Mouse (Mus musculus) layer of hippocampus, adult 9-11 months (tissue): Measurements from ENCODE around the gene Lhx4.

Experiments used
- DNase-seq: peaks from one replicate; pipeline ENCODE4 v3.0.0; 2022

The Lhx4 gene

GRCm38 (mm10) chr1:155751484-155752255 is at the start of gene Lhx4:
Gene Lhx4, minus strand, starts transcription at chr1:155751684.
- DNase-seq = no peak

- DNase-seq = no peak
Measured at GRCm38 (mm10) chr1:155798000-155798399, 46.5 kb upstream of the Lhx4 start.

- DNase-seq = no peak
Measured at GRCm38 (mm10) chr1:155797425-155797824, 45.9 kb upstream of the Lhx4 start.

GRCm38 (mm10) chr1:155796757-155797405 is 45.4 kb upstream of the Lhx4 start:
- no peak for DNase-seq

GRCm38 (mm10) chr1:155795791-155796233 is 44.3 kb upstream of the Lhx4 start:
- no peak for DNase-seq

- DNase-seq = no peak
Measured at GRCm38 (mm10) chr1:155794855-155795254, 43.4 kb upstream of the Lhx4 start.

GRCm38 (mm10) chr1:155791919-155792318 is 40.4 kb upstream of the Lhx4 start:
- no peak for DNase-seq

- DNase-seq = no peak
Measured at GRCm38 (mm10) chr1:155790111-155790974, 38.9 kb upstream of the Lhx4 start.

- DNase-seq = no peak
Measured at GRCm38 (mm10) chr1:155785886-155786285, 34.4 kb upstream of the Lhx4 start.

GRCm38 (mm10) chr1:155784343-155785205 is 33.1 kb upstream of the Lhx4 start:
- DNase-seq = no peak

GRCm38 (mm10) chr1:155782382-155782781 is 30.9 kb upstream of the Lhx4 start:
- DNase-seq = no peak

GRCm38 (mm10) chr1:155777641-155778625 is 26.4 kb upstream of the Lhx4 start:
- DNase-seq = no peak

GRCm38 (mm10) chr1:155759167-155759566 is 7.7 kb upstream of the Lhx4 start:
- no peak for DNase-seq

GRCm38 (mm10) chr1:155758711-155759110 is 7.2 kb upstream of the Lhx4 start:
- DNase-seq = no peak

- no peak for DNase-seq
Measured at GRCm38 (mm10) chr1:155757621-155758020, 6.1 kb upstream of the Lhx4 start.

GRCm38 (mm10) chr1:155753411-155753810 is 1.9 kb upstream of the Lhx4 start:
- no peak for DNase-seq

- no peak for DNase-seq
Measured at GRCm38 (mm10) chr1:155750517-155751178, 836 bp downstream of the Lhx4 start.

GRCm38 (mm10) chr1:155747911-155748310 is 3.6 kb downstream of the Lhx4 start:
- no peak for DNase-seq

GRCm38 (mm10) chr1:155747011-155747410 is 4.5 kb downstream of the Lhx4 start:
- DNase-seq = no peak
